Mouse (Mus musculus) skeletal muscle tissue, adult 2 months (tissue): Measurements from ENCODE around the gene Hsd17b13.
A peak's percentile ranks its signal among the peaks of the same experiment; 100 is the strongest.
"Not testable (repeated sequence)": the region's sequence is repeated elsewhere in the genome, so short reads cannot be mapped to it uniquely, and the experiment has no call there.

ENCODE experiments used
- DNase-seq: peaks from one replicate; pipeline ENCODE4 v3.0.0-alpha.2; 2012; ENCODE audit warnings: low read depth, low spot score

The Hsd17b13 gene

DNA sequence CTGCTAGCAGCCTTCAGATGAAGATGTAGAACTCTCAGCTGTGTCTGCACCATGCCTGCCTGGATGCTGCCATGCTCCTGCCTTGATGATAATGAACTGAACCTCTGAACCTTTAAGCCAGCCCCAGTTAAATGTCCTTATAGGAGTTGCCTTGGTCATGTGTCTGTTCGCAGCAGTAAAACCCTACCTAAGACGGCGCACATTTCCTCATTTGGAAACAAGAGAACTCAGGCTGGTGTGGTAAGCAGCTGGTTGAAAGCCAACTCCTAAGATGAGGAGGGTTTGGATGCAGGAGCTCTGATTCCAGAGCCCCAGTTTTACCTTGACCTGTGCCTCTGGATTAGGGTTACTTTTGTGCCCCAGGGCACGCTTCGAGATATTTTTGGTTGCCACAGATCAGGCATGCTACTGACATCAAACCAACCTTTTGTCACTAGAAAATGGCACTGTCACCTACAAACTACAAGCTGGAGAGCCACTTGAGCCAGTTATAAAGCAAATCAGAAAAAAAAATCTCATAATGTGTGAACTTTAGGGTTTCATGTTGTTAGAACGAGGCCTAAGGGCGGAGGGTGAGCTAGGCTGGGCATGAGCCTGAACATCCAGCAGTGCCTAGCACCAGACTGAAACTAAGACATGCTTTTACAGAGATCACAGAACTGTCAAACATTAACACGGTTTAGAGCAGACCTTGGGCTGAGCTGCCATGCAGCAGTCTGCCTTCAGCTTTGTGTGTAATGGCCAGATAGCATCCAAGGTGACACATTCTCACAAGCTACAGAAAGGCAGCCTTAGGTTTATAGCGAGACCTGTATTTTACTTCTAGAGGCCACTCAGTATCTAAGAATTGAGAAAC lies 3.7 kb upstream of the Hsd17b13 start:
- DNase-seq: no peak

DNA sequence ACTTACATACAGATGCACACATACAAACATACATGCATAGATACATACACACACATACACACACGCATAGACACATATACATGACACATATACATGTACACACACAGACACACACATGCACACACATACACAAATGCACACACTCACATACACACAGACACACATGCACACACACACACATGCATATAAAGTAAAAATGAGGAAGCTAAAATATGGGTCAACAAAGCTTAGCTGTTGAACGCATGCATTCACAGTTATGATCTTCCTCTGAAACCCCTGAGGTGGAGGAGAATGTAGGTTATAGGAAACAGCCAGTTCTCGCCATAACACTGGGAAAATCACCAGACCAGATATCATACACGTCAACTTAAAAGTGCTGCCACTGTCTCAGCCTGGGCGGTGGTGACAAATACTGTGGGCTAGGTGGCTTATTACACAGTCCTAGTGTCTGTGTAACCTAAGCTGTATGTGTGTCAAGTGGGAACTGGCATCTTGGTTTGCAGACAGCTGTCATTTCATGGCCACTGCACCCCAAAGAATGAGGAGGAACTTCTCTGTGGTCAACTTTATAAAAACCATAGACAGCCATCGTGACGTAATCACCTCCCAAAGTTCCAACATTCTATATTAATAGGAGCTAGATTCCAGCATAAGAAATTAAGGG lies 829 bp upstream of the Hsd17b13 start:
- DNase-seq: no peak

DNA sequence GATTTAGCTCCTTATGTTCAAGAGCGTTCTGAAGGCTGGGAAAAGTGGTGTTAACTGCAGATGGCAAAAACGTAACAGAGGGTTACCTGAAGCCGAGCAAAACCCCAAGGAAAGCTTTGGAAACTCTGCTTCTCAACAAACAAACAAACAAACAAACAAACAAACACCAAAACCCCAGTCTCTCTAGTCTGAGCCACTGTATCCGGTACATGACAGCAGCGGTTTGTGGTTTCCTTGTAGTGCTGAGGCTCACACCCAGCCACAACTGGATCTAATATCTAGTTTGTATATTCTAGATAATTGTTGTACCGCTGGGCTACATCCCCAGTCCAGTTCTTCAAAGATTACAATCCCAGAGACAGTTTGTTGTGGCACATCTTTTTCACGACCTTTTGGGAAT lies 1.5 kb downstream of the Hsd17b13 start:
- no peak for DNase-seq

DNA sequence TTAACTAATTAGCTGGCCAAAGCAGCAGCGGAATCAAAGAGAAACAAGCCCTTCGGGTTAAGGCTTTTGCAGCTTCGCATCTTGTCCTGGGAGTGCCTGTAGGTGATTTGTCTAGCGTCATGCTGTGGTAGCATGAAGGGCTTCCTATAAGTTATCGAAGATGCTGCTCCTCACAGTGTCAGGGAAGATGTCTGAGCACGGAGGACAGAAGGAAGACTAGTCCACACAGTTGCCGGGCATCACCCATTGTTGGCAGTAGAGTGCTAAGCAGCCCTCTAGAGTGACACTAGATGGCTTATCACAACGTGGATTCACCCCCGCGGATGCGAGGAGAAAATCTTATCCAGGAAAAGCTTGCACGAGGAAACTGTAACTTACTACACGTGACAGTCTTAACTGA lies 4.4 kb downstream of the Hsd17b13 start:
- no peak for DNase-seq

DNA sequence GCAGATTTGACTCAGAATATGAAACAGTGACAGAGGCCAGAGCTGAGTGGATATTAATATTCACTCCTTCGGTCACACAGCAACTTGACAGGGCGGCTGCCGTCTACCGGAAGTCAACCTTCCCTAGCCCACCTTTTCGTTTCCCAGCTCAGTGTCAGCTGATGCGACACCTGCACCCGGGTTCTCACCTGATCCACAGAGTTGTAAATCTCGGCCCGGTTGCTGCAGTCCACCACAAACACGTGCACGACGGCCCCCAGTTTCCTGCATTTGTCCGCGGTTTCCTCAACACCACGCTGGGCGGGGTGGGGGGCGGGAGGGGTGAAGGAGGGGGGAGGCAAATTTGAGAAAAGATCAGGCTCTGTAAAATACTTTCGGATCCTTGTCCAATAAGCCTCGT lies 4.8 kb downstream of the Hsd17b13 start:
- no peak for DNase-seq

DNA sequence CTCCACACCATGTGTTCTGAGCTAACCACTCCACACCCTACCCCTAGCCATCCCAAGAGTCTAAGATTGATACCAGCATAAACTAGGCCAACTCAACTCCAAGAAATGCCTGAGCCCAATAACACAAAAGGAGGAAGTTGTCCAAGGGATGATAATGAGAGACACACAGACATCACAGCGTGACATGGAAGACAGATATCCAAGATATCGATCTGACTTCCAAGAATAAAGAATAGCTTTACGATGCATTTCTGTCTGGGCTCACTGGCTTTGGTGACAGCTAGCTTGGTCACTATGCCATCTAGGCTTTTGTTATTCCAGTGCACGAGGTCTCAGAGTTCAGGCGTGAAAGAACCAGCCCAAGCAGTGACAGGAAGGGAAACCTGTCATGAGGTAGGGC lies 6.2 kb downstream of the Hsd17b13 start:
- no peak for DNase-seq

DNA sequence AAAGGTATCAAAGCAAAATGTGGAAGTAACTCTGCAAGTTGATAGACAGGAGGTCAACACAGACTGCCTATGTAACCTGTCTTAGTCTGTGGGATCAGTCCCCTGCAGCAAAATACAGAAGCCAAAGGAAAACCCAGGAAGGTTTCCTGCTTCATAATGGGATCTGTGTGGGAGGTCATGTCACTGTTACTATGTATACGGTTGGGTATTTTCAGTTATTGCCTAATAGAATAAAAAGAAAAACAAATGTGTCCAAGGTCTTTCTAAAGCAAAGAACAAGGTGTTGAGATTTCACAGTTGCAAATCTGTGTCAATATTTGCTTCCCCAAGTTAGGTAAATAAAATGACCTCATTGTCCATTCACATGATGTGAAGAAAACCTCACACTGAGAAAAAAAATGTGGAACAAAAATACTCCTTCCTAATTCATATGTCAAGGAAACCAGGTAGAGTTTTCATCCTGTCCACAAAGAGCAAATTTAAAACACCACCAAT lies 14.2 kb downstream of the Hsd17b13 start:
- DNase-seq: no peak

DNA sequence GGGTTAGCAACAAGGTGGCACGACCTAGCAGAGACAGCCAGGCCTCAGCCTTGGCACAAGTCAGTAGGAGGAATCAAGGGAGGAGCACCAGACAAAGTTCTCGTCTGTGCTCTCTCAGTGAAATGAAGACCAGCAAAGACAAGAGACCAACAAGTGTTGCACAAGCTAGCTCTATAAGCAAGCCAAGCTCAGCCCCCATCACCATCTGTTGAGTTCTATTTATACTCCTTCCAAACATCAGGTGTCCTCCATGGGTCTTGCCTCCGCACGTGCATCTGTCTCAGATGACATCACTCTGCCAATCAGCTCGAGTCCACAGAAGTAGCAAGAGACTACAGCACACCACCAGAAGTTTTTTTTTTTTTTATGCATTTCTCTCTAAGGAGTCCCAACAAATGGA lies 22.6 kb downstream of the Hsd17b13 start:
- DNase-seq: no peak

DNA sequence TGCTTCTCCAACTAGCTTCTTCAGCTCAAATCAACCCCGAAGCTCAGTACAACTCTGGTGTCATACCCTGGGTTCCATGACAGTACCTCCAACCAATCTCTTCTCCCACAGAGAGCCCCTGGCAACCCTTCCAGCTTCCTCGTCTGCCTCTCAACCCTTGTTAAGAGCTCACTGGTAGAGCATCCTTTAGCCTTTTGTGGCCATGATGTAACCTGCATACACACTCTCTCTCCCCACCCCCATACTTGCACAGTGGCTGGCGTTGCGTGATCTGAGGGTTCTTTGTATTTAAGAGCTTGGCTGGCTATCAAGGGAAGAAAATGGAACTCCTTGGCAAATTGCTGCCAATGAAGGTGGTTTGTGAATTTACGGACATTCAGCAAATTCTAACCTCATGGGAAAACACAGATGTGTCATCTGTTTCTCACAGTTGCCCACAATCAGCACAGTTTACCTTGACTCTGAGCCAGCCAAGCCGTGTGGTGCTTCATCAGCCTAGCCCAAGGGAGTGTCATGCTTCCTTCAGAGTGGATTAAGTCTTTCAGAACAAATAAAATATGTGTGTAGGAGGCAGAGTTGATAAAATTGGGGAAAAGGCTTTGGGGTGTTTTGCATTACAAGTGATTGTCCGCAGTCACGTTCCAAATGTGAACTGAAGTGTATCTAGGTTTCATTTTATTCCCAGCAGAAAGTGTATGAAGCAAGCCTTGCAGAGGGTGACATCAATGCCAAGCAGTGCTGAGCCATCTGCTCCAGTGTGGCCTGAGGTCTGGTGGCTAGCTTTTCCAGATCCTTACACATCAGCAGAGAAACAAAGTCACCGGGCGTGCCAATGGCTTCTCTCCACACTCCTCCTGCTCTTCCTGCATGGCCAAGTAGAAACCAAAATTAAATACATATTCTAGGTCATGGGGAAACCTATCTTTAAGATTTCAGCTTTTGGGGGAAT lies 23.8 kb downstream of the Hsd17b13 start:
- peak; percentile 13 for DNase-seq

DNA sequence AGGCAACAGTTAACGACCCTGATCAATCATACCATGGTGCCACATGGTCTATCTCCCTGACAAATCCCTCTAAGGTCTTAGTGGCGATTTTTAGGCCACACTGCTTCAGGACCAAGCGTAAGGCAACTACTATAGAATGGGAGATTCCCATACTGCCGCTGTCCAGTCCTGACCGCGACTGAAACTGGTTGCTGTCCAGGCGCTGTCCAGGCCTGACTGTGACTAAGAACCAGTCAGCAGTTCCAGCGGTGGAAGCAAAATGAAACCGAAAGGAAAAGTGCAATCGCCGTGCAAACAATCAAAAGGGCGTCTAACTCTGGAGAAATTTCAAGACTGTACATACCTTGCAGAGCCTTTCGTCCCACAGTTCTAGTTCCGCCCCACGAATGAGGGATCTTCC lies 27.1 kb downstream of the Hsd17b13 start:
- DNase-seq: not testable (repeated sequence)

DNA sequence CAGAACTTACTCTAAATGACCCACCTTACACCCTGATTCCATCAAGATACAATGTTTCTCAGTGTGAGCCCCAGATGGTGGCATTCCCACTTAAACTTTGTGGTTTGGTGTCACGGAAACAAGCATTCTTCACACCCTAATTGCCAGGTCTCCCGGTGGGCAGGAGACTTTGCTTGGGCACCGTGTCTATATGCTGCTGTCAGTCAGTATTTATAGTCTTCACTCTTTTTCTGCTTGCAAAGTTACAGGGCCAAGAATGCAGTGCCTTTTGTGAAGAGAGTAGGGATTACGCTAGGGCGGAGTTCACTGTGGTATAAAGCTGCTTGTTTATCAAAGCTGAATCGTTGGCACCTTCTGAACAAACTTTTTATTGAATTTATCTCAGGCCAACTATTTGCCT lies 34.0 kb downstream of the Hsd17b13 start:
- no peak for DNase-seq

DNA sequence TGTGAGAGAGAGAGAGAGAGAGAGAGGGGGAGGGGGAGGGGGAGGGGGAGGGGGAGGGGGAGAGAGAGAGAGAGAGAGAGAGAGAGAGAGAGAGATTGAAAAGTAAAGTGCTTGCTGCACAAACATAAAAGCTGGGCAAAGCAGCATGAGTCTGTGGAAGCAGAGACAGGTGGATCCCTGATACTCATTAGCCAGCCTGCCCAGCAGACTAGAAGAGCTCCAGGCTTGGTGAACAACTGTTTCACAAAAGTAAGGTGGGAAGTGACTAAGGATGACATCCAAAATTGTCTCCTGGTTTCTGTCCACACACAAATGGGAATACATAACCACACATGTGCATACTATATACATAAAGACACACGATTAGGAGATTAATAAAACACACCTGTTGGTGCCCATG lies 37.4 kb downstream of the Hsd17b13 start:
- DNase-seq: no peak

DNA sequence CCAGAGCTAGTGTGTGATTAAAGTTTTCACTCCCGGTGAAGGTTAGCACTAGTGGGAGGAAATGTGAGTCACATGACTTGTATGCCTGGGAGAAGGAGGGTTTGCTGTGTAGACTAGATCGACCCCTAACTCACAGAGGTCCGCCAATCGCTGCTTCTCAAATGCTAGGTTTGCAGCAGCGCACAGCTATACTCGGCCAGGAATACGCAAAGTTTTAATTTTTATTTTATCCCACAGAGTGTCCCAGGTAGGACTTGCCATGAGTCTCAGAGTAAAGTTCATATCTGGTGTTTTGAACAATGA lies 37.9 kb downstream of the Hsd17b13 start:
- DNase-seq: no peak

DNA sequence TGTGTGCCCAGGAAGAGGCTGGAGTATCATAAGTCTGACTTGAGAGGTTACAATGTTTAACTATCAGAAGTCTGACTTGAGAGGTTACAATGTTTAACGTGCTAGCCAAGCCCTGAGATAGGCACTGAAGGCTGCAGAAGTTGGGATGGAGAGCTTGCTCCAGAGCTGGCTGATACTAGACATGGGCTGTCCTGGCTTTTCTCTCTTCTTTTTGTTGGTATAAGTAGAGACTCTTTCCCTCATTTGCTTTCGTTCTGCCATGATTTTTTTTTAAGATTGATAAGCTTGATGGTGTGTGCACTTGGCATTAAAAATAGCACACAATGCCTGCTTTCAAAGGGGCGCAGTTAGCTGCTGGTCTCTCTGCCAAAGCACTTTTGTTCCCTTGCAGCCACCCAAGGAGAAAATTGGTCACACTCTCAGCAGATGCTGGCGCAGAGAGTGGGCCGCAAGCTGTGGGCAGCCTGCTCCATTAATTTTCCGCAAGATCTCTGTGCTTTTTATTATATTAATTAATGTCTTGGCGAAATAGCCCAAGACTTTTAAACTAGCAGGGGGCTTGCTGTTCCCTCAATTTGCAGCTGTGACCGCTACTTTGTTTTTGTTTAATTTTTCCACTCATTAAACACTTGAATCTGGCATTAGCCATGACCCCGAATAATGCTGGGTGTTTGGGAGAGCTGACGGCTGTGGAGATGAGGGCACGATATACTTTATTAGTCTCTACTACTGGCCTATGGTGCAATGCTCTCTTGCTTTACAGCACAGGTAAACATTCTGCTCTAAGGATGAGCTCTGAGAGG lies 38.5 kb downstream of the Hsd17b13 start:
- DNase-seq: no peak

DNA sequence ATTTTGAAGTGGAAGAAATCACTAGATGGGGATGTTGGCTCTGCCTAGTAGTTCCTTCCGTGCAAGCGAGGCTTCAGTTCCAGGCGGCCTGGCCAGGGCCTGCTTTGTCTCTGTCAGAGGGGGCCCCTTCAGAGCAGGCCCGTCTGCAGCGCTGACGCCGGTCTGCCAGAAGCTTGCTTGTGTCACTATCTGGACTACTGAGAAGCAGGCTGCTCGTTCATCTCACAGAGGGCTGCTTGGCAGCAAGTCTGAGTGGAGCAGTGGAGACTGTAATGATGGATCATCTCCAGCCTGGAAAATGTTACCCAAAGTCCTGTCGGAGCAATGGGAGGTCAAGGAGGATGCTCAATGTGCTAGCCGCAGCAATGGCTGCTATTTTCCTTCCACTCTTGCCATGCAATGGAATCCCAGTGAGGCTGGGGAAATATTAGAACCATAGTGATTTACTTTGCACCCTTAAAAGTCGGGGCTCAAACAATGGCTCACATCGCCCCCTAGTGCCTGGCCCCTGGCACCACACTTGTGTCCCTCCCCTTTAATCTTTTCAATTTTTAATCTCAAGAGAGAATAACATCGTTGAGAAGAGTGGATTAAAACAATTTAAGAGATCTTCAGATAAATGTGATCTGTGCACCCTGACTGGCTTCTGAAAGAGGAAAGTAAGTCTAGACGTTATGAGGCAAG lies 40.2 kb downstream of the Hsd17b13 start:
- DNase-seq: peak; percentile 22

DNA sequence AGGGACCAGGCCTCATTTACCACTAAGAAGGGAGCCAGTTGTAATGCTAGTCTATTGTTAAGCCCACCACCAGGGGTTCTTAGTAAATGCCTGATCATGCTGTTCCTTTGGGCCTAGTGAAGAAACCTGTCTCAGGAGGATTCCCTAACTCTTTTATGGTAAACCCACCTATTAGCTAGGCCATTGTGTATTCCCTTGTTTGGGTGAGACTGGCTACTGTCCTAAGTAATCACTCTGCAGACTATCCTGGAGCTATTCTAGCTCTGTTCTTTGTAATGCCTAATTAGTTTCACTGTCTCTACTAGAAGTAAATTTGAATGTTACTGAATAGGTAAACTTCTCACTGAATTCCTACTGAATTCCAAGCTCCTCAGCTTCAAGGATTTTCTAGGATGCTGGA lies 45.3 kb downstream of the Hsd17b13 start:
- DNase-seq: not testable (repeated sequence)

DNA sequence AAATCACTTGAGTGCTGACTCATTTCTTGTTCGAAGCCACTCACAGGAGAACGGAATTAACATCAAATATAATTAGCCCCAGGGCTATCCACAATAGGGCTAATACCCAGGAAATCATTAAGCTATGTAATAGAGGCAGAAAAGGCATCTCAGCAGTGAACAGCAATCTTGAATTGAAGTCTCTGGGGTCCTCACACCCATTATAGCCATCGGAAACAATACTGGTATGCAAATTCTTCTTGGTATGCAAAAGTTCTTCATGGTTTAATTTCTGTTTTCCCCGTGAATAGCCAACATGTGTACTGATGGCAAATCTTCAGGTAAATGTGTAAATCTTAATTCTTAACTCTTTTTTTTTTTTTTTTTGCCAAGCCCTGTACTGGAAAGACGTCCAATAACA lies 46.7 kb downstream of the Hsd17b13 start:
- no peak for DNase-seq

DNA sequence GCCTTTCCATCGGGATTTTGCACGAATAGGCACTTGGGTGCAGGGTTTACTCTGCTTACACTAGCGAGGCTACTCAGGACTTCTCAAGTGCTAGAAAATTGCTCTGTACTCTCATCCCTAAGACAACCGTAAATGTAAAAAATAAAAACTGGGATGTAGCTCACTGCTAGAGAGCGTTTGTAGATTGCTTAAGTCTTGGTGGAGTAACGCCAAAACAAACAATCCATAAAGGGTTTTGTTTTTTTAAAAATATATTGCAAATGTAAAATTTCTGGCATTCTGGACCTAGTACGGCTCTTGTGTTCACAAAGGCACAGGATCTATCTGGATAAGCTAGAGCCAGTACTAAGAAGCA lies 49.0 kb downstream of the Hsd17b13 start:
- no peak for DNase-seq

DNA sequence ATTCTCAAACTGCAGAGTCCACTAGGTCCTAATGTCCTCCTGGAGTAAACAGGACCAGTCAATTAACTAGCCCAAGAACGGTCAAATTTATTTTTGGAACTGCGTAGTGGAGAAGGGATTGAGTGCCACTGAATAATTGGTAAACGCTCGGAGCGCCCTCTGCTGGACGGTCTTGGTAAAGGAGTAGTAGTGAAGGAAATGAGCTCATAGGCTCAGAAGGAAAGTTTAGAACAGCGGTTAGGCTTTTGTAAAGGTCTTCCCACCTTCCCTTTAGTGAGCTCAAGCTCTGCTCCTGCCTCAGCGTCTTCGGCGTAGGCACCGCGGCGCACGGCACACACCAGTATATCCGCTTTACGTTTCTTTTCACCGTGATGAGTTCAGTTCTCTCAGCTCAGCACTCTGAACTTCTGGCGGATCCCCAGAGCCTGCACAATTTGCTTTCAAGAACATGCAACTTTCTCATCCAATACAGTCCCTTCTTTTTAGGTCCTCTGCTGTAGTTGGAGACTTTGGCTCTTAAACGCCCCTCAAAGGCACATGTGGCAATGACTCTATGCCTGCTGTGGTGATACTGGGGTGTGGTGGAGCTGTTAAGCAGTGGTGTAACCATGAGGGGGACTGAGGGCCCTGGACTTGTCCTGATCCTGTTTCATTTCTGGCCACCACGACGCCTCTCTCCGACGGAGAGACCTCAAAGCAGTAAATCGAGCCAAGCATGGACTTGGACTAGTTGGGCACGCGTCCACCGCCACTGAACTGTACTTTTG lies 49.6 kb downstream of the Hsd17b13 start:
- DNase-seq: peak; percentile 90

DNA sequence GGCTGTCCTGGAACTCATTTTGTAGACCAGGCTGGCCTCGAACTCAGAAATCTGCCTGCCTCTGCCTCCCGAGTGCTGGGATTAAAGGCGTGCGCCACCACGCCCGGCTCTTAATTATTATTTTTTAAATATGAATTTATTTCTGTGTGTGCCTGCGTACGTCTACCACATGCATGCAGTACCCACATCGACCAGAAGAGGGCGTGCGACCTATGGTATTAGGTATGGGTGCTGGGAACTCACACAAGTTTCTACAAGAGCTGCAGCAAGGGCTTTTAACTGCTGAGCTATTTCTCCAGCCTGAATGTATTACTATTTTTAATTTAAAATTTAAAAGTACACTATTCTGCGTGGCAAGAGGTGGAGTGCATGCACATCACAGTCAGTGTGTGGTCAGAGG lies 50.8 kb downstream of the Hsd17b13 start:
- DNase-seq: no peak
